ENCODE assay signal across 16 mouse cellular contexts in genomic region chr7:132307722-132308271, GRCm38 (mm10). TPM values are rescaled to one million over a fixed set of nuclear protein-coding genes. Genes with fewer than 3 reads are reported as not detected.
A peak's percentile ranks its signal among the peaks of the same experiment; 100 is the strongest.
DNase-seq lines count a peak whose midpoint lies in the region; ATAC-seq and TF ChIP-seq lines count a peak whose summit lies in the region.
"Had no signal": no experiment of that assay in that cellular context is flagged by ENCODE, and none has a peak within 500 bp of the region (broad histone marks: within the 10 kb centered on the region; RNA-seq: fewer than 3 reads in every experiment).

No protein-coding gene starts in this region.

- 0 out of 2 replicates have a peak, but pooled peaks have one; percentile 32 for ATAC-seq in stomach, embryonic 15.5 days (ENCODE audit: insufficient read depth, low FRiP score, low read depth)
- ATAC-seq in megakaryocyte, adult 5-6 weeks (ENCODE audit: poor library complexity, severe bottlenecking), result no peak

- peak overlapping the region; percentile 62 for H3K27ac ChIP-seq in stomach, embryonic 15.5 days
- no peak overlapping the region for H3K27ac ChIP-seq in embryonic facial prominence, embryonic 10.5 days (replicated peaks)
- H3K27ac ChIP-seq: embryonic facial prominence, embryonic 13.5 days; liver, embryonic 14.5 days; midbrain, embryonic 10.5 days had no signal

- WGBS in lung, adult 2 months, result 50% methylated on average over 6 of the region's 6 CpGs
- 32% methylated on average over 6 of the region's 6 CpGs for WGBS in stomach, embryonic 15.5 days
- 75% methylated on average over 6 of the region's 6 CpGs for WGBS in embryonic facial prominence, embryonic 10.5 days

- no peak for TF ChIP-seq POLR2A in lung, adult 2 months (IDR thresholded peaks at IDR 0.05; ENCODE audit: borderline replicate concordance, extremely low read depth, low read depth, low read length)

- H3K36me3 ChIP-seq in stomach, embryonic 15.5 days, result no peaks in the 10 kb centered on the region
- no peaks in the 10 kb centered on the region for H3K36me3 ChIP-seq in embryonic facial prominence, embryonic 10.5 days (replicated peaks)
- H3K36me3 ChIP-seq: embryonic facial prominence, embryonic 13.5 days; heart, embryonic 12.5 days; midbrain, embryonic 10.5 days had no signal

- H3K4me2 ChIP-seq in stomach, embryonic 15.5 days, result no peak overlapping the region
- H3K4me2 ChIP-seq: embryonic facial prominence, embryonic 13.5 days; heart, embryonic 12.5 days had no signal

- H3K9me3 ChIP-seq in stomach, embryonic 15.5 days, result no peaks in the 10 kb centered on the region
- H3K9me3 ChIP-seq in embryonic facial prominence, embryonic 10.5 days, result no peaks in the 10 kb centered on the region
- H3K9me3 ChIP-seq: embryonic facial prominence, embryonic 13.5 days; heart, embryonic 12.5 days; midbrain, embryonic 10.5 days had no signal

- H3K9ac ChIP-seq in stomach, embryonic 15.5 days, result no peak overlapping the region
- H3K9ac ChIP-seq: embryonic facial prominence, embryonic 13.5 days; heart, embryonic 12.5 days; liver, embryonic 14.5 days had no signal

- H3K27me3 ChIP-seq in stomach, embryonic 15.5 days (replicated peaks), result no peaks in the 10 kb centered on the region
- H3K27me3 ChIP-seq in embryonic facial prominence, embryonic 10.5 days (replicated peaks; ENCODE audit: low read depth, poor library complexity, severe bottlenecking), result 0 out of 2 replicates have a peak, but pooled peaks cover 8% of the 10 kb centered on the region
- H3K27me3 ChIP-seq: embryonic facial prominence, embryonic 13.5 days had no signal

- no peak for TF ChIP-seq CTCF in lung, adult 2 months (IDR thresholded peaks at IDR 0.05; ENCODE audit: insufficient read depth, low read length)

- H3K4me1 ChIP-seq in lung, adult 2 months (ENCODE audit: control insufficient read depth, insufficient read depth, low read length), result peaks cover 27% of the 10 kb centered on the region
- peaks cover 59% of the 10 kb centered on the region for H3K4me1 ChIP-seq in stomach, embryonic 15.5 days
- peaks cover 23% of the 10 kb centered on the region for H3K4me1 ChIP-seq in embryonic facial prominence, embryonic 10.5 days

- no peak overlapping the region for H3K4me3 ChIP-seq in lung, adult 2 months (replicated peaks; ENCODE audit: extremely low read depth, low read depth, low read length)
- no peak overlapping the region for H3K4me3 ChIP-seq in stomach, embryonic 15.5 days (replicated peaks)
- H3K4me3 ChIP-seq in embryonic facial prominence, embryonic 10.5 days, result no peak overlapping the region
- H3K4me3 ChIP-seq: embryonic facial prominence, embryonic 13.5 days; heart, embryonic 12.5 days; midbrain, embryonic 10.5 days had no signal

- DNase-seq in lung, adult 18-20 months, result peak; percentile 21 to 41
- no peak for DNase-seq in lung, adult 2 months
- peak; percentile 48 for DNase-seq in kidney, adult 9 months
- DNase-seq in kidney, postnatal 4 days, result peak; percentile 47 to 64
- no peak for DNase-seq in cerebellum, adult 9-10 months
- no peak for DNase-seq in embryonic facial prominence, embryonic 10.5 days (ENCODE audit: low spot score)
- DNase-seq: cerebellum, adult 11-12 months; gastrocnemius, postnatal 36 days; heart, postnatal 36 days; layer of hippocampus, adult 9-11 months had no signal

RNA-seq across cellular contexts. Expression of gene Chst15, which starts 9.2 kb away (rescaled TPM):
- 14.1 and 14.7 TPM in 2 replicates for polyA plus RNA-seq in lung, adult 2 months (2012; rRNA removed)
- polyA plus RNA-seq in stomach, embryonic 15.5 days (2015; fragmentation: Nextera tagmentation; extraction: Ambion mirVana), result 26.1 and 27.5 TPM in 2 replicates
- 11.8 and 12.7 TPM in 2 replicates for polyA plus RNA-seq in embryonic facial prominence, embryonic 10.5 days (2016; fragmentation: Nextera tagmentation; extraction: Ambion mirVana)
- total RNA-seq in megakaryocyte, adult 5-6 weeks (2015), result 14.0 and 14.6 TPM in 2 replicates
- total RNA-seq in megakaryocyte, adult 5-6 weeks (2017), result 12.9 and 17.1 TPM in 2 replicates

Comparison
In these comparisons a context has a peak if more than half of its experiments do, and no peak if none do; other contexts are left out.
1. DNase-seq: peak in lung, adult 18-20 months (2 of 2), kidney, adult 9 months (single experiment) and kidney, postnatal 4 days (2 of 2); none in lung, adult 2 months (single experiment), cerebellum, adult 9-10 months (single experiment) and embryonic facial prominence, embryonic 10.5 days (single experiment).